Mouse (Mus musculus): ENCODE data around the gene Tmem95.

The Tmem95 gene

GRCm38 (mm10) chr11:69910781-69911560 is 33.2 kb upstream of the Tmem95 start:
- DNase-seq (ENCODE audit: low spot score in 2 of 2), result peak in 1 of 2 experiments; percentile 58

GRCm38 (mm10) chr11:69910177-69910576 is 32.4 kb upstream of the Tmem95 start:
- DNase-seq (ENCODE audit: low spot score in 2 of 2), result peak in 1 of 2 experiments; percentile 56

DNA sequence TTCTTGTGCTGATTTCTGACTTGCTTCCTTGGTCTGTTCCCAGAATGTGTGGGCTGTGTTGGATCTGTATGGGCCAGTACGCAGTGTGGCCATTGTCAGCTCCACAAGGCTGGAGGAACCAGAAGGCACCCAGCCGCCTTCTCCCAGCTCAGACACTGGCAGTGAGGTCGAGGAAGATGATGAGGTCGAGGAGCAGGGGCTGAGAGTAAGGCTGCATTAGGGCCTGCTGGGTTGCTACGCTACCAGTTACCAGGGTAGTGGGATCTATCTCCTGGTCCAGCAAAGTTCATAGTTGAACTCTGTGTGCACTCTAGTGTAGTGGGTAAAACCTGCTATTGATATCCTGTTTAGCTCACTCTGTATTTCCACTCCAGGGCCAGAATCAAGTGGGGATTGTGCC is 31.4 kb upstream of the Tmem95 start:
- peak in 1 of 2 experiments; percentile 57 for DNase-seq (ENCODE audit: low spot score in 2 of 2)

DNA sequence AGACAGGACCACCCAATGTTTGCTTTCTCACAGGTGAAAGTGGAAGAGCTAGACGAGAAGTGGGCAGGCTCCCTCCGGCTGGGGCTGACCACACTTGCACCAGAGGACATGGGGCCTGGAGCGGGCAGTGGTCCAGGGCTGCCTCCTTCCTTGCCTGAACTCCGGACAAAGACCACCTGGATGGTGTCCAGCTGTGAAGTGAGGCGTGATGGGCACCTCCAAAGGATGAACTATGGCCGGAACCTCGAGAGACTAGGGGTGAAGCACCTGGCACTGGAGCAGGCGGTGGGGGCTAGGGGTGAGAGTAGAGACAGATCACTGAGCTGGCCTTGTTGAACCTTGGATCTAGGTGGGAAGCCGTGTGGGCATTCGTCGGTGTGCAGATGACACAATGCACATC is 30.8 kb upstream of the Tmem95 start:
- peak in 1 of 2 experiments; percentile 56 for DNase-seq (ENCODE audit: low spot score in 2 of 2)

- DNase-seq (ENCODE audit: low spot score in 2 of 2), result no peak
Measured at GRCm38 (mm10) chr11:69904311-69904710, 26.5 kb upstream of the Tmem95 start.

DNA sequence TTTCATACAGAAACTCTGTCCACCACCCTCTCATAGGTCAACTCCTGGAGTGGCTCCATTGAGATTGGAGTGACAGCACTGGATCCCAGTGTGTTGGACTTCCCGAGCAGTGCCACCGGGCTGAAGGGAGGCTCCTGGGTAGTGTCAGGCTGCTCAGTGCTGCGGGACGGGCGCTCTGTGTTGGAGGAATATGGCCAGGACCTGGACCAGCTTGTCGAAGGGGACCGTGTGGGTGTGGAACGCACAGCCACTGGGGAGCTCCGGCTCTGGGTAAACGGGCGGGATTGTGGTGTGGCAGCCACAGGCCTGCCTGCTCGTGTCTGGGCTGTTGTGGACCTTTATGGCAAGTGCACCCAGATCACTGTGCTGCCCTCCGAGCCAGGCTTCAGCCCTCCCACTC is 25.2 kb upstream of the Tmem95 start:
- DNase-seq (ENCODE audit: low spot score in 2 of 2), result peak; percentile 14 to 62

GRCm38 (mm10) chr11:69901993-69902392 is 24.2 kb upstream of the Tmem95 start:
- peak in 1 of 2 experiments; percentile 80 for DNase-seq (ENCODE audit: low spot score in 2 of 2)

- peak; percentile 90 to 93 for DNase-seq (ENCODE audit: low spot score in 2 of 2)
Measured at GRCm38 (mm10) chr11:69901406-69901846, 23.6 kb upstream of the Tmem95 start.

- peak; percentile 89 for DNase-seq (ENCODE audit: low spot score in 2 of 2)
Measured at GRCm38 (mm10) chr11:69900471-69901405, 22.9 kb upstream of the Tmem95 start, which contains the start of the genes 2810408A11Rik and Neurl4. Gene 2810408A11Rik, minus strand, starts transcription at chr11:69900987. Gene Neurl4, plus strand, starts transcription at chr11:69901072.

DNA sequence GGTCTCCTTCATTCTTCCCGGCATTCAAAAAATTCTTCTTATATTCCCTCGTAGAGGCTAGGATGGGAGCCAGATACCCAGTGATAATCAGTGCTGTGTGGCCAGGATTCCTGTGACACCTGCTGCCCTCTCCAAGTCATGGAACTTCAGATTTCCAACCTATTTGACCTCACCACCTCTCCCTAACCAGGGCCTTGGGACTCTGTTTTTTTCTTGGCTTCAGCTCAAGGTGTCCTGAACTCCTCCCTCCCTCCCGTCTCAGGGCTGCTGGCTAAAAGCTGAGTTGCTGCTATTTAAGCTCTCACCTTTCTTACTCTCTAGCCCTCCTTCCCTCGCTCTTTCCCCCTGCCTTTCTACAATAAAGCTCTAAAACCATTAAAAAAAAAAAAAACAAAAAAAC is 22.1 kb upstream of the Tmem95 start:
- DNase-seq (ENCODE audit: low spot score in 2 of 2), result no peak

DNA sequence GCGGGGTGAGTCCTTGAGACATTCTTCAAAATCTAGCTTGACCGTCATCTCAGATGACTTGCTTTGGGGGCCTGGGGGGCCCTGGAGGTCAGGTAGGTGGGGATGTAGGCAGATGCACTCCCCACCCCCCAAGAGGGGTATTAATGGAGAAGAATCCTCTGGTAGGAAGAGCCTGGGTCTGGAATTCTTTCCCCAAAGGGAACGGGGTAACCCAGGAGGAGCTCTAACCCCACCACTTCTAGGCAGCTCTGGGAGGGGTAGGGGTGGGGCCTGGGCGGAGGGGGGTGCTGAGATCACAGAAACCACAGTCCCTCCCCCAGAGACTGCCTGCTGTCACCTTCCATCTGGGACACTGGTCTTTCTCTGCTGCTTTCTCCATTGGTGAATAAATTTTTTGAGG is 17.5 kb upstream of the Tmem95 start, which contains the start of gene Acap1:
Gene Acap1, minus strand, starts transcription at position 249 of the 400 bp plus-strand sequence.
- DNase-seq (ENCODE audit: low spot score in 2 of 2), result no peak

- peak in 1 of 2 experiments; percentile 70 for DNase-seq (ENCODE audit: low spot score in 2 of 2)
Measured at GRCm38 (mm10) chr11:69894671-69895070, 16.9 kb upstream of the Tmem95 start.

GRCm38 (mm10) chr11:69891482-69891881 is 13.7 kb upstream of the Tmem95 start:
- DNase-seq (ENCODE audit: low spot score in 2 of 2), result peak in 1 of 2 experiments; percentile 59

GRCm38 (mm10) chr11:69886907-69887635 is 9.3 kb upstream of the Tmem95 start:
- DNase-seq (ENCODE audit: low spot score in 2 of 2), result no peak

DNA sequence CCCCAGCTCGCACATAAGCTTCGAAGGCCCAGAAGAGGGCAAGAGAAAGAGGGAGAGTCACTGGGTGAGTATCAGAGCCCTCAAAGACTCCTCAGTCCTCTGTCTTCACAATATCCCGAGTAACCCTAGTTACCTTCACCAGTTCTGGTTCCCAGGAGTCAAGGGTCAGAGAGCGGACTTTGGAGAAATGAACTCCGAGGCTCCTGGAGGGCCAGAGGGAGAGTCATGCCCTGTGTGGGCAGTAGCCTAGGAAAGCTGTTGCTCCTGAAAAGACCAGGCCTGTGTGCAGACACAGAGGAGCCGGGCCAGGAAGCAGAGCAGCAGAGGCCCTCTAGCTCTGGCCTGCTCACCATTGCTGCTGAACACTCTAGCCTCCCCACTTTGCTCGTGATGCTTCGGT is 6.8 kb upstream of the Tmem95 start:
- no peak for DNase-seq (ENCODE audit: low spot score in 2 of 2)

DNA sequence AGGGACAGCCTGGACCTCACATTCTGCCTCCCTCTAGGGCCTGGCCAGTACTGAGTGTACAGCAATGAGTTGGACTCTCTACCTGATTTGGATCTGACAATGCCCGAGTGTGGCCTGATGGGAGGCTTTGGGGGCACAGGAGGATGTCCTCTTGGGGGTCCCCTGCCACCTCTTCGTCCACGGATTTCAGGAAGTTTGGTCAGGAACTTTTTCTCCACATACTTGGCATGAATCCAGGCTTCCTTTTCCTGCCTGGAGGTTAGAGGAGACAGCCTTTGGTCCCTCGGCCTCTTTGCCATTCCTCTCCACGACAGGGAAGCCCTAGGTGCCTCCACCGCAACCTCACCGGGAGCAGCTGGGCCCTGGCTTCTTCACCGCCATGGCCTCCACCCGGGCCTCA is 6.4 kb upstream of the Tmem95 start:
- no peak for DNase-seq (ENCODE audit: low spot score in 2 of 2)

GRCm38 (mm10) chr11:69883527-69884151 is 5.8 kb upstream of the Tmem95 start:
- peak in 1 of 2 experiments; percentile 72 for DNase-seq (ENCODE audit: low spot score in 2 of 2)

- peak; percentile 71 to 86 for DNase-seq (ENCODE audit: low spot score in 2 of 2)
Measured at GRCm38 (mm10) chr11:69883066-69883465, 5.2 kb upstream of the Tmem95 start.

GRCm38 (mm10) chr11:69881787-69882670 is 4.2 kb upstream of the Tmem95 start:
- DNase-seq (ENCODE audit: low spot score in 2 of 2), result no peak
